Mouse (Mus musculus): Measurements from ENCODE around the gene Ap4e1.

DNA sequence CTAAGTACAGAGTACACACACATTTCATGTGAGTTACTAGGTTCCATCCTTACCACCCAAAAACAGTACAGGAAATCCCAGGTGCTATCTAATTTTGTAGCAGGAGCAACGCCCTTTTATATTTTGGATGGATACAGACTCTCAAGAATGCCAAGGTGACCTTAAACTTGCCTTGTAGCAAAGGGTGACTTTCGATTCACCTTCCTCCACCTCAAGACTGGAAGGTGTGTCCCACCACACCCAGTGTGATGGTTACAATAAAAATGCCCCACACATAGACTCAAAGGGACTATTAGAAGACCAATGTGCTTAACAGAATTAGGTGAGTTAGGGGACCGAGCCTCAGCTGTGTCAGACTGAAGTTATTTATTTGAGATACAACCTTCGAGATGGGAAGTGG is 100.5 kb downstream of the Ap4e1 start:
- no peak for TF ChIP-seq CTCF (IDR thresholded peaks at IDR 0.05; ENCODE audit: low read depth)
- TF ChIP-seq EP300 (IDR thresholded peaks at IDR 0.05; ENCODE audit: low read depth) = no peak
